Mouse (Mus musculus) testis, postnatal 10 days (tissue): ENCODE measurements around the gene Il18r1.

Experiments used
- DNase-seq: peaks from one replicate; pipeline ENCODE4 v3.0.0; 2021; ENCODE audit warnings: low spot score

The Il18r1 gene

GRCm38 (mm10) chr1:40465477-40466430, at the start of gene Il18r1:
Gene Il18r1, plus strand, starts transcription at chr1:40465552.
- DNase-seq: no peak

GRCm38 (mm10) chr1:40417034-40417433, 48.3 kb upstream of the Il18r1 start:
- no peak for DNase-seq

- DNase-seq: no peak
These were observed 46.8 kb upstream of the Il18r1 start for GRCm38 (mm10) chr1:40418512-40418911.

- no peak for DNase-seq
These were observed 41.5 kb upstream of the Il18r1 start for GRCm38 (mm10) chr1:40423892-40424291.

GRCm38 (mm10) chr1:40427270-40427669, 38.1 kb upstream of the Il18r1 start:
- no peak for DNase-seq

GRCm38 (mm10) chr1:40427901-40428300, 37.5 kb upstream of the Il18r1 start:
- no peak for DNase-seq

- no peak for DNase-seq
These were observed 36.3 kb upstream of the Il18r1 start, which contains the start of gene Il1rl1 for GRCm38 (mm10) chr1:40428910-40429675. Gene Il1rl1, plus strand, starts transcription at chr1:40429570.

- no peak for DNase-seq
These were observed 35.1 kb upstream of the Il18r1 start for GRCm38 (mm10) chr1:40430143-40430834.

- DNase-seq: no peak
These were observed 33.2 kb upstream of the Il18r1 start for GRCm38 (mm10) chr1:40432169-40432568.

GRCm38 (mm10) chr1:40435936-40436335, 29.4 kb upstream of the Il18r1 start:
- DNase-seq: no peak

GRCm38 (mm10) chr1:40437340-40437739, 28.0 kb upstream of the Il18r1 start:
- DNase-seq: no peak

GRCm38 (mm10) chr1:40439504-40439903, 25.8 kb upstream of the Il18r1 start:
- DNase-seq: no peak

- DNase-seq: no peak
These were observed 20.6 kb upstream of the Il18r1 start for GRCm38 (mm10) chr1:40444800-40445199.

GRCm38 (mm10) chr1:40467306-40467705, 2.0 kb downstream of the Il18r1 start:
- DNase-seq: no peak

GRCm38 (mm10) chr1:40468805-40469204, 3.5 kb downstream of the Il18r1 start:
- DNase-seq: no peak

- DNase-seq: no peak
These were observed 4.5 kb downstream of the Il18r1 start for GRCm38 (mm10) chr1:40469900-40470299.

GRCm38 (mm10) chr1:40472401-40472800, 7.0 kb downstream of the Il18r1 start:
- DNase-seq: no peak

- DNase-seq: no peak
These were observed 8.3 kb downstream of the Il18r1 start for GRCm38 (mm10) chr1:40473640-40474039.

GRCm38 (mm10) chr1:40474336-40474735, 9.0 kb downstream of the Il18r1 start:
- DNase-seq: no peak

- DNase-seq: no peak
These were observed 10.3 kb downstream of the Il18r1 start for GRCm38 (mm10) chr1:40475697-40476096.

GRCm38 (mm10) chr1:40476756-40477155, 11.4 kb downstream of the Il18r1 start:
- no peak for DNase-seq

- DNase-seq: no peak
These were observed 14.2 kb downstream of the Il18r1 start for GRCm38 (mm10) chr1:40479505-40479923.
